Mouse (Mus musculus) mammary gland, adult 2 months (tissue): ENCODE results near the gene Zfp661. TPM values are rescaled to one million over a fixed set of nuclear protein-coding genes. Genes with fewer than 3 reads are reported as not detected.

Experiments
- polyA plus RNA-seq: library from polyadenylated mRNA; depleted of rRNA; stranded (reverse); fragments of >200 nt; gene quantifications from 2 replicates; pipeline ENCODE4 v1.2.3, GENCODE M21; 2012; ENCODE audit warnings: low replicate concordance; rRNA removed

The Zfp661 gene
- 2.1 and 4.3 TPM in 2 replicates for polyA plus RNA-seq

DNA sequence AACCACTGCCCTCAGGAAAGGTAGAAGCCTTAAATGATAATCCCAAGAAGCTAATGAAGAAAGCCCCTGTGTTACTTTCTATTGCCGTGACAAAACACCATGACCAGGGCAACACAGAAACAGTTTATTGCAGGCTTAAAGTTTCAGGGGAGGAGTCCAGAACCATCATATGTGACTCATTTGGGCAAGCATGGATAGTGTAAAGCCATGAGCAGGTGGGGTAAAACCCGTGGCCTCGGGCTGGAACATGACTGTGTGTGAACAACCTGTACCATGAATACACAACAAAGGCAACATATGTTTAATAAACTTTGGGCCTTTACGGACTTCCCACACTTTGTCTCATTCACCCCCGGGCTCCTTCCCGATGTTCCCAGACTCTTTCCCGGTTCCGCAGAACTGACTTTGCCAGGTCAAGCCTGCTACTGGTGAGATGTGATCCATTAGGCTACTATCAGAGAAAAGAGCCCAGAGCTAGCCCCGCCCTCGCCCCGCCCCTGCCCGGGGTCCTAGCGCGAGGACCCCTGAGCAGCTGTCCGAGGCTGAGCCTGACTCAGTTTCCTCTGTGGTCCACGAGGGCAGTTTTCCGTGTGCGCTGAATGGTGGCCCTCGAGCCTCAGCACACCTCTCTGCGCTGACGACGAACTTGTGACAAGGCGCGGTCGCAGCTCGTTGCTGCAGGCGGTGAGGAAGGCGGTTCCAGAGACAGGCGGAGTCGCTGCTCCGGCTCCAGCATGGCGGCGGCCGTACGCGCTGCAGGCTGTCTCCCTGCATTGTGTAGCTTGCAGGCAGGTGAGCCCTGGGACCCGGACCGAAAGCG, at the start of gene Zfp661, which contains the start of gene Mrps5:
Gene Zfp661 (minus strand): TSS at position 401 of the 820 bp plus-strand sequence.
Gene Mrps5 (plus strand): TSS at position 529 of the 820 bp plus-strand sequence.

DNA sequence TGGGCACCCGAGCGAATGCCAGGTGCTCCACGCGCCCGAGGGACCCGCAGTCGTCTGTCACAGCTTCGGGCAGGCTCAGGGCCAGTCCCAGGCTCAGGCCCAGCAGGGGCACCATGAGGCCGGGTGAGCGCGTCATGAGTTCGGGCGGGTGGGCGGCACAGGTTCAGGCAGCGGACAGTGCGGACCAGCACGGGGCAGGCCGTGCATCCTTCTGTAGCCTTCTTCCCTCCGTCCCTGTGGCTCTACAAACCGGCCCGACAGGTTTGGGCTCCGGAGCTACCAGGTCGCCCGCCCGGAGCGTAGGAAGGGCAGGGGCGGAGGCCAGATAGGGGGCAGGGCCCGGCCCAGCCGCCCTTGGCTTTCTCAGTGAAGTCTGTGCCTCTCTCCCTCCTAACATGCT, 45.7 kb downstream of the Zfp661 start, which contains the start of gene Prom2:
Gene Prom2 (minus strand): TSS at position 283 of the 400 bp plus-strand sequence.

Other genes with a start within 250 kb of the Zfp661 start
- gene Astl, start 248.5 kb downstream of the Zfp661 start, polyA plus RNA-seq: not detected in 2 replicates
- 0.25 and 0.57 TPM in 2 replicates for gene Adra2b, start 223.9 kb downstream of the Zfp661 start, polyA plus RNA-seq
- 0.09 and 0.12 TPM in 2 replicates for gene Gpat2, start 161.9 kb downstream of the Zfp661 start, polyA plus RNA-seq
- gene Fahd2a, start 142.5 kb downstream of the Zfp661 start, polyA plus RNA-seq: 18.4 and 28.0 TPM in 2 replicates
- 3.8 and 4.9 TPM in 2 replicates for gene Kcnip3, start 65.0 kb downstream of the Zfp661 start, polyA plus RNA-seq
- gene Prom2, start 45.6 kb downstream of the Zfp661 start, polyA plus RNA-seq: 31.0 and 41.5 TPM in 2 replicates
- 54.5 and 60.4 TPM in 2 replicates for gene Mrps5, start 128 bp upstream of the Zfp661 start, polyA plus RNA-seq
- 3.0 and 4.9 TPM in 2 replicates for gene Mal, start 69.6 kb upstream of the Zfp661 start, polyA plus RNA-seq
- 15.2 and 20.5 TPM in 2 replicates for gene Mall, start 142.8 kb upstream of the Zfp661 start, polyA plus RNA-seq
- 5.1 and 14.2 TPM in 2 replicates for gene Nphp1, start 201.8 kb upstream of the Zfp661 start, polyA plus RNA-seq
- gene Mtln, start 205.4 kb upstream of the Zfp661 start, polyA plus RNA-seq: 80.4 and 137 TPM in 2 replicates
- gene Bub1, start 244.8 kb upstream of the Zfp661 start, polyA plus RNA-seq: 0.17 and 0.18 TPM in 2 replicates